Mouse (Mus musculus) yolk sac, embryonic 10.5 days (tissue): ENCODE measurements at regions not wholly inside any gene's neighbourhood (a gene's known extent, or its start where the extent isn't known, plus 50 kb on each side); places are given as distances from the start of the nearest gene placed in this dataset.

Experiments
- DNase-seq: peaks from one replicate; pipeline ENCODE4 v3.0.0-alpha.2; 2017; ENCODE audit warnings: low spot score

- DNase-seq = no peak
Measured at GRCm38 (mm10) chr3:144378524-144379225, 173.7 kb upstream of the Lmo4 start.

- DNase-seq = no peak
Measured at GRCm38 (mm10) chr3:144377626-144378523, 172.9 kb upstream of the Lmo4 start.

- DNase-seq = no peak
Measured at GRCm38 (mm10) chr3:144376463-144377402, 171.7 kb upstream of the Lmo4 start.

- no peak for DNase-seq
Measured at GRCm38 (mm10) chr3:144375725-144376412, 170.8 kb upstream of the Lmo4 start.

GRCm38 (mm10) chr3:144368300-144368699 is 163.3 kb upstream of the Lmo4 start:
- no peak for DNase-seq

- no peak for DNase-seq
Measured at GRCm38 (mm10) chr3:144367766-144368116, 162.7 kb upstream of the Lmo4 start.

- DNase-seq = no peak
Measured at GRCm38 (mm10) chr3:144366976-144367765, 162.2 kb upstream of the Lmo4 start.

GRCm38 (mm10) chr3:144365894-144366293 is 160.9 kb upstream of the Lmo4 start:
- DNase-seq = peak; percentile 37

GRCm38 (mm10) chr3:144362472-144362871 is 157.5 kb upstream of the Lmo4 start:
- DNase-seq = no peak

GRCm38 (mm10) chr3:144361203-144361978 is 156.4 kb upstream of the Lmo4 start:
- DNase-seq = no peak

- DNase-seq = no peak
Measured at GRCm38 (mm10) chr3:144356948-144357295, 151.9 kb upstream of the Lmo4 start.

- DNase-seq = no peak
Measured at GRCm38 (mm10) chr3:144356103-144356947, 151.3 kb upstream of the Lmo4 start.

GRCm38 (mm10) chr3:144352559-144352958 is 147.5 kb upstream of the Lmo4 start:
- DNase-seq = no peak

- DNase-seq = no peak
Measured at GRCm38 (mm10) chr3:144348431-144348830, 143.4 kb upstream of the Lmo4 start.

- no peak for DNase-seq
Measured at GRCm38 (mm10) chr3:144335237-144335636, 130.2 kb upstream of the Lmo4 start.

GRCm38 (mm10) chr3:144334201-144334600 is 129.2 kb upstream of the Lmo4 start:
- DNase-seq = no peak

GRCm38 (mm10) chr3:144332353-144332752 is 127.3 kb upstream of the Lmo4 start:
- no peak for DNase-seq

- DNase-seq = no peak
Measured at GRCm38 (mm10) chr3:144329117-144329516, 124.1 kb upstream of the Lmo4 start.

GRCm38 (mm10) chr3:144327235-144327760 is 122.3 kb upstream of the Lmo4 start:
- no peak for DNase-seq
